Mouse (Mus musculus) kidney, postnatal 0 days (tissue): Measurements from ENCODE around the gene Dedd2. TPM values are rescaled to one million over a fixed set of nuclear protein-coding genes. Genes with fewer than 3 reads are reported as not detected.

Experiments
- ATAC-seq: fragments of 200-750 bp; cut with Nextera tagmentation; replicated peaks from 2 replicates; pipeline ENCODE4 v1.8.0; 2017; ENCODE audit warnings: low read depth, moderate number of reproducible peaks, moderate TSS enrichment, moderate library complexity; ENCODE audit not compliant: low FRiP score
- DNase-seq: peaks from one replicate; pipeline ENCODE4 v3.0.0-alpha.2; 2016; ENCODE audit warnings: low spot score
- H3K27ac ChIP-seq: fragments of 300-500 bp; sonication (generic); 2 replicates; pipeline ENCODE4 v1.5.1; 2014; ENCODE audit warnings: mild to moderate bottlenecking
- H3K27me3 ChIP-seq: fragments of 300-500 bp; sonication (generic); 2 replicates; pipeline ENCODE4 v1.6.1; 2014; ENCODE audit warnings: low read length, mixed read lengths; ENCODE audit not compliant: insufficient read depth
- H3K36me3 ChIP-seq: fragments of 300-500 bp; sonication (generic); 2 replicates; pipeline ENCODE4 v1.6.1; 2014; ENCODE audit warnings: low read length, mixed read lengths; ENCODE audit not compliant: insufficient read depth
- H3K4me1 ChIP-seq: fragments of 300-500 bp; sonication (generic); replicated peaks from 2 replicates; pipeline ENCODE4 v1.6.1; 2014; ENCODE audit warnings: antibody characterized with exemption, low read length, mixed read lengths; ENCODE audit not compliant: insufficient read depth
- H3K4me2 ChIP-seq: fragments of 300-500 bp; sonication (generic); 2 replicates; pipeline ENCODE4 v1.6.1; 2014; ENCODE audit warnings: mild to moderate bottlenecking, low read length, moderate library complexity, mixed read lengths
- H3K4me3 ChIP-seq: fragments of 300-500 bp; sonication (generic); replicated peaks from 2 replicates; pipeline ENCODE4 v1.5.1; 2014; ENCODE audit warnings: low read depth, low read length
- H3K9ac ChIP-seq: fragments of 300-500 bp; sonication (generic); 2 replicates; pipeline ENCODE4 v1.6.1; 2014; ENCODE audit warnings: low read depth, low read length
- H3K9me3 ChIP-seq: fragments of 300-500 bp; sonication (generic); replicated peaks from 2 replicates; pipeline ENCODE4 v1.6.1; 2016; ENCODE audit warnings: low read length, inconsistent platforms, mixed read lengths
- CTCF ChIP-seq: IDR thresholded peaks from 2 replicates; pipeline ENCODE4 v1.5.1; 2016; ENCODE audit warnings: antibody characterized with exemption, low read depth, mild to moderate bottlenecking, moderate library complexity
- WGBS: fragments of 180-500 bp; shearing (Covaris S2); extraction: QIAGEN DNeasy Blood & Tissue Kit; methylation state at CpG from one replicate; pipeline ENCODE4 v1.1.7; 2014; 5-methylcytosine and 5-hydroxymethylcytosine counted together
- polyA plus RNA-seq: library from polyadenylated mRNA; unstranded; fragments of >200 nt; fragmentation: Nextera tagmentation; extraction: Ambion mirVana; gene quantifications from 2 replicates; pipeline ENCODE4 v1.2.1, GENCODE M21; 2015

Dedd2 gene
- polyA plus RNA-seq, 1 experiment from 2014 or later = 15.6 TPM

- WGBS = 2% methylated on average over 30 of the region's 30 CpGs
Observed at GRCm38 (mm10) chr7:25238829-25239623, 18.6 kb upstream of the Dedd2 start.

GRCm38 (mm10) chr7:25238015-25238706 is 17.7 kb upstream of the Dedd2 start:
- H3K27ac ChIP-seq = peak overlapping the region; percentile 81; the same call in 1 of the 2 replicates
- TF ChIP-seq CTCF = no peak; the same call in 1 of the 2 replicates
- DNase-seq (peak; percentile 98), ATAC-seq (peak; percentile 91)
- no peaks in the 10 kb centered on the region for H3K9me3 ChIP-seq
- peak overlapping the region; percentile 99 for H3K4me3 ChIP-seq
- peak overlapping the region; percentile 79 for H3K4me2 ChIP-seq
- under 1% methylated on average over 23 of the region's 23 CpGs for WGBS
- H3K9ac ChIP-seq = peak overlapping the region; percentile 99; the same call in 1 of the 2 replicates
- H3K27me3 ChIP-seq = no peaks in the 10 kb centered on the region
- peaks cover 13% of the 10 kb centered on the region for H3K4me1 ChIP-seq
- peaks cover 10% of the 10 kb centered on the region; the same call in 1 of the 2 replicates for H3K36me3 ChIP-seq

More at GRCm38 (mm10) chr7:25238829-25239623, 18.6 kb upstream of the Dedd2 start:
- peak; percentile 99 for DNase-seq
- Histone ChIP-seq H3K9me3 (no peaks in the 10 kb centered on the region), H3K27me3 (no peaks in the 10 kb centered on the region), H3K9ac (peak overlapping the region; percentile 37; the same call in 1 of the 2 replicates), H3K4me2 (peak overlapping the region; percentile 79), H3K4me1 (peaks cover 13% of the 10 kb centered on the region), H3K27ac (peak overlapping the region; percentile 80), H3K36me3 (0 out of 2 replicates have a peak, but pooled peaks cover 6% of the 10 kb centered on the region), H3K4me3 (peak overlapping the region; percentile 99)
- peak; percentile 35 for ATAC-seq
- peak; percentile 82 for TF ChIP-seq CTCF

DNA sequence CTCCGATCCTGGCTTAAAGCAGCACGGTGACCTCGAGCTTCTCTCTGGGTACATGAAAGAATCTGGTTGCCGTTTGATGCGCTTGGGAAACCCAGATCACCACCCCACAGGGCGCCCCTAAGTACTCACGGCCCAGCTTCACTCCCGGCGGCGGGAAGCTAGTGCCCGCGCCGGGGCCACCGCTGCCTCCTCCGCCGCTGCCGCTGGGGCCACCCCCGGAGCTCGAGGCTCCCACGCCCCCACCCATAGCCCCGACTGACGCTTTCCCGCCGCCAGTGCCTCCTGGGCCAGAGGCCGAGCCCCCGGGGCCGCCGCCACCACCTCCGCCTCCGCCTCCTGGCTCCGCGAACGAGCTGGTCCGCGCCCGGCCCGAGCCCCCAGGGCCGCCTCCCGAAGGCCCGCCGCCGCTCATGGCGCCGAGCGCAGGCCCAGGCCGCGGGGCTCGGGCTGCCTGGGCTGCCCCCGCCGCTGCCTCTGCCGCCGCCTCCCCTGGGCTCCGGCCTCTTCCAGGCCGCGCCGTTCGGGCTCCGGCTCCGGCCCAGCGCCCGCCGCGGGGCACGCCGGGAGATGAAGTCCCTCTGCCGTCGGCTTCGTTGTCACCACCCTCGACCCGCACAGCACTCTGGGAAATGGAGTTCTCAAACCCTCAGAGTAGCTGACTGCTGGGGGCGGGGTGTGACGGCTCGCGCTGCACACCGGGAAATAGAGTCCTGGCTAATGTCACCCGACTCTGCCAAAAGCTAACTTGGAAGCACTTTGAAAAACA is 17.0 kb upstream of the Dedd2 start, which contains the start of gene Gsk3a:
Gene Gsk3a (minus strand): TSS at position 603 of the 766 bp plus-strand sequence.
- H3K9me3 ChIP-seq = no peaks in the 10 kb centered on the region
- DNase-seq = peak; percentile 99
- H3K4me2 ChIP-seq = peak within 1 kb of the TSS; percentile 79
- H3K4me3 ChIP-seq = peak within 1 kb of the TSS; percentile 99
- peak within 1 kb of the TSS; percentile 99 for H3K9ac ChIP-seq
- peaks cover 10% of the 10 kb centered on the region for H3K36me3 ChIP-seq
- peaks cover 13% of the 10 kb centered on the region for H3K4me1 ChIP-seq
- under 1% methylated on average over 76 of the region's 76 CpGs for WGBS
- TF ChIP-seq CTCF = peak; percentile 17; the same call in 1 of the 2 replicates
- H3K27me3 ChIP-seq = no peaks in the 10 kb centered on the region
- H3K27ac ChIP-seq = peak within 1 kb of the TSS; percentile 81
- ATAC-seq = peak; percentile 86

DNA sequence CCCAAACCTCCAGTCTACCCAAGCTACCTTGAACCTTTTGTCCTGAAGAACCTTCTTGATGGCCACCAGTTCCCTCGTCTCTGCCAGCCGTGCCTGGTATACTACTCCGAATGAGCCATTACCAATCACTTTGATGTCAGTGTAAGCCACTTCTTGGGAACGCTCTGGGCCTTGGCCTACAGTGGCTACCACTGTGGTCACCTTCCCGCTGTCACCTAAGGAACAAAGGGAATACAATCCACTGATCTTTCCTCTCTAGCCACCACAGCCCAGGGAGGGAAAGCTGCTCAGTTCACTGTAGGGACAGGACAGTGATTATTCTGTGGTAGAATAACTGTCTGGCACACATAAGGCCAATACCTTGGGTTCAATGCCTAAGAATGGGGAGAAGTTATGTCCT is 15.1 kb upstream of the Dedd2 start:
- no peak for DNase-seq
- no peak overlapping the region for H3K4me3 ChIP-seq
- no peak overlapping the region for H3K4me2 ChIP-seq
- TF ChIP-seq CTCF = no peak
- no peaks in the 10 kb centered on the region for H3K9me3 ChIP-seq
- no peak overlapping the region for H3K9ac ChIP-seq
- peaks cover 28% of the 10 kb centered on the region for H3K36me3 ChIP-seq
- H3K27ac ChIP-seq = no peak overlapping the region
- WGBS = 78% methylated on average over 5 of the region's 5 CpGs
- no peak for ATAC-seq
- H3K4me1 ChIP-seq = peaks cover 13% of the 10 kb centered on the region
- no peaks in the 10 kb centered on the region for H3K27me3 ChIP-seq

DNA sequence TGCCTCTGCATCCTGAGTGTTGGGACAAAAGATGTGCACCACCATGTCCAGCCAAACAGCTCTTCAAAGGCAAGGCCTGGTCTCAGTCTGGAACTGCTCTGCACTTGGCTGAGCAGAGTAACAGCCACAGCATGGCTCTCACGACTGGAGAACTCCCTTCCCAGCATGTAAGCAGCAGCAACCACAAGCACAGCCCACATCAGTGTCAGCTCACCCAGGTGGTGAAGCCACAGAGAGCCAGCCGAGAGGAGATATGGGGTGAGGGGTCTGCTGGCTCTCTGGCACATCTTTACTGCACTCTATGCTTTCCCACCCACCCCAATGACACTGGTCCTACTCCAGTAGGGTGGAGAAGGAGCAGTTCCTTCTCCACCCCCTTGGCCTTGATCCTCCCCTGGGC is 12.6 kb upstream of the Dedd2 start:
- H3K27me3 ChIP-seq = no peaks in the 10 kb centered on the region
- peaks cover 52% of the 10 kb centered on the region for H3K36me3 ChIP-seq
- peaks cover 13% of the 10 kb centered on the region for H3K4me1 ChIP-seq
- H3K4me3 ChIP-seq = no peak overlapping the region
- ATAC-seq (no peak), DNase-seq (no peak)
- no peak overlapping the region for H3K9ac ChIP-seq
- 80% methylated on average over 2 of the region's 2 CpGs for WGBS
- H3K27ac ChIP-seq = no peak overlapping the region
- no peaks in the 10 kb centered on the region for H3K9me3 ChIP-seq
- TF ChIP-seq CTCF = no peak
- H3K4me2 ChIP-seq = no peak overlapping the region
